12 mouse cellular contexts compared by ENCODE assay signal in genomic region chr10:34183731-34184130, GRCm38 (mm10). TPM values are rescaled to one million over a fixed set of nuclear protein-coding genes. Genes with fewer than 3 reads are reported as not detected.
DNase-seq lines count a peak whose midpoint lies in the region; ATAC-seq and TF ChIP-seq lines count a peak whose summit lies in the region.
"Had no signal": no experiment of that assay in that cellular context is flagged by ENCODE, and none has a peak within 500 bp of the region (broad histone marks: within the 10 kb centered on the region; RNA-seq: fewer than 3 reads in every experiment).

No protein-coding gene starts in this region.

- H3K27ac ChIP-seq in heart, adult 2 months, result no peak overlapping the region
- no peak overlapping the region for H3K27ac ChIP-seq in heart, embryonic 12.5 days (ENCODE audit: poor library complexity, severe bottlenecking)
- H3K27ac ChIP-seq in midbrain, embryonic 11.5 days (ENCODE audit: low read depth, low read length), result no peak overlapping the region
- H3K27ac ChIP-seq in midbrain, embryonic 16.5 days (ENCODE audit: low read length), result no peak overlapping the region
- H3K27ac ChIP-seq: hindbrain, embryonic 13.5 days; liver, embryonic 13.5 days had no signal

- no peak overlapping the region for H3K4me2 ChIP-seq in heart, embryonic 12.5 days
- H3K4me2 ChIP-seq in midbrain, embryonic 11.5 days, result no peak overlapping the region
- no peak overlapping the region for H3K4me2 ChIP-seq in midbrain, embryonic 16.5 days (ENCODE audit: low read length)
- H3K4me2 ChIP-seq: hindbrain, embryonic 13.5 days; liver, embryonic 13.5 days had no signal

- H3K36me3 ChIP-seq in heart, adult 2 months (ENCODE audit: control insufficient read depth, insufficient read depth, low read length), result no peaks in the 10 kb centered on the region
- peaks cover 12% of the 10 kb centered on the region for H3K36me3 ChIP-seq in heart, embryonic 12.5 days
- no peaks in the 10 kb centered on the region; the same call in 1 of the 2 replicates for H3K36me3 ChIP-seq in midbrain, embryonic 11.5 days (ENCODE audit: control insufficient read depth, insufficient read depth, low read length)
- H3K36me3 ChIP-seq in midbrain, embryonic 16.5 days (ENCODE audit: control insufficient read depth, insufficient read depth, low read length), result no peaks in the 10 kb centered on the region
- H3K36me3 ChIP-seq: liver, embryonic 13.5 days had no signal

- no peak overlapping the region for H3K9ac ChIP-seq in heart, adult 2 months (ENCODE audit: low read depth, low read length)
- H3K9ac ChIP-seq in heart, embryonic 12.5 days, result no peak overlapping the region
- no peak overlapping the region for H3K9ac ChIP-seq in midbrain, embryonic 11.5 days (ENCODE audit: low read length)
- H3K9ac ChIP-seq in midbrain, embryonic 16.5 days (ENCODE audit: low read depth, low read length), result no peak overlapping the region
- H3K9ac ChIP-seq: hindbrain, embryonic 13.5 days; liver, embryonic 13.5 days had no signal

- H3K79me2 ChIP-seq in heart, adult 2 months (replicated peaks; ENCODE audit: control insufficient read depth, insufficient read depth, low read length), result no peaks in the 10 kb centered on the region

- intact Hi-C loops in heart, adult 2 months (cut with DNase I), result no loop called here

- no peaks in the 10 kb centered on the region for H3K9me3 ChIP-seq in heart, embryonic 12.5 days (replicated peaks)
- H3K9me3 ChIP-seq in midbrain, embryonic 11.5 days (ENCODE audit: control insufficient read depth, low read length), result no peaks in the 10 kb centered on the region
- no peaks in the 10 kb centered on the region for H3K9me3 ChIP-seq in midbrain, embryonic 16.5 days (replicated peaks; ENCODE audit: control insufficient read depth, low read length, poor library complexity, severe bottlenecking)
- H3K9me3 ChIP-seq: hindbrain, embryonic 13.5 days; liver, embryonic 13.5 days had no signal

- no peak for TF ChIP-seq EP300 in heart, adult 2 months (IDR thresholded peaks at IDR 0.05; ENCODE audit: insufficient read depth, low read depth, low read length)

- WGBS in heart, adult 2 months, result 64% methylated on average over 7 of the region's 7 CpGs
- WGBS in heart, embryonic 12.5 days, result 79% methylated on average over 7 of the region's 7 CpGs
- 90% methylated on average over 7 of the region's 7 CpGs for WGBS in midbrain, embryonic 11.5 days
- WGBS in midbrain, embryonic 16.5 days, result 87% methylated on average over 7 of the region's 7 CpGs

- no peak for TF ChIP-seq POLR2A in heart, adult 2 months (IDR thresholded peaks at IDR 0.05; ENCODE audit: insufficient read depth, low read depth, low read length)

- H3K27me3 ChIP-seq in heart, adult 2 months (ENCODE audit: control insufficient read depth, insufficient read depth, low read length), result no peaks in the 10 kb centered on the region
- H3K27me3 ChIP-seq in heart, embryonic 12.5 days (replicated peaks), result no peaks in the 10 kb centered on the region
- H3K27me3 ChIP-seq in midbrain, embryonic 11.5 days (ENCODE audit: control insufficient read depth, insufficient read depth, low read length), result no peaks in the 10 kb centered on the region
- H3K27me3 ChIP-seq in midbrain, embryonic 16.5 days (ENCODE audit: control insufficient read depth, insufficient read depth, low read depth, low read length), result no peaks in the 10 kb centered on the region
- H3K27me3 ChIP-seq: hindbrain, embryonic 13.5 days; liver, embryonic 13.5 days had no signal

- no peaks in the 10 kb centered on the region; the same call in 1 of the 2 replicates for H3K4me1 ChIP-seq in heart, adult 2 months (ENCODE audit: control insufficient read depth, insufficient read depth, low read length)
- peaks cover 16% of the 10 kb centered on the region for H3K4me1 ChIP-seq in heart, embryonic 12.5 days (replicated peaks)
- no peaks in the 10 kb centered on the region for H3K4me1 ChIP-seq in midbrain, embryonic 11.5 days (ENCODE audit: control insufficient read depth, insufficient read depth, low read length)
- H3K4me1 ChIP-seq in midbrain, embryonic 16.5 days (ENCODE audit: control insufficient read depth, insufficient read depth, low read length), result no peaks in the 10 kb centered on the region
- H3K4me1 ChIP-seq: liver, embryonic 13.5 days; megakaryocyte, embryonic 14.5 days had no signal

- ATAC-seq in heart, embryonic 12.5 days (ENCODE audit: insufficient number of reproducible peaks, low FRiP score), result no peak
- no peak for ATAC-seq in midbrain, embryonic 11.5 days (ENCODE audit: low FRiP score)
- ATAC-seq in midbrain, embryonic 16.5 days, result no peak

- H3K4me3 ChIP-seq in heart, adult 2 months, result no peak overlapping the region
- no peak overlapping the region for H3K4me3 ChIP-seq in heart, embryonic 12.5 days
- no peak overlapping the region for H3K4me3 ChIP-seq in midbrain, embryonic 11.5 days (ENCODE audit: low read depth, low read length)
- no peak overlapping the region for H3K4me3 ChIP-seq in midbrain, embryonic 16.5 days (ENCODE audit: low read depth, low read length)
- H3K4me3 ChIP-seq: hindbrain, embryonic 13.5 days; liver, embryonic 13.5 days; megakaryocyte, embryonic 14.5 days had no signal

- peak; percentile 22 for DNase-seq in adrenal gland, adult 2 months
- DNase-seq in adrenal gland, postnatal 4 days (ENCODE audit: low spot score in 2 of 2), result no peak
- peak; percentile 24 to 32 for DNase-seq in heart, adult 2 months
- DNase-seq in midbrain, embryonic 11.5 days (ENCODE audit: low spot score, missing footprints), result peak; percentile 49
- DNase-seq in skeletal muscle tissue, adult 2 months (ENCODE audit: low read depth, low spot score), result peak; percentile 45
- no peak for DNase-seq in kidney, adult 11 months
- DNase-seq: cerebellum, adult 11 months; liver, embryonic 13.5 days had no signal

- no peak for TF ChIP-seq CTCF in heart, adult 2 months (IDR thresholded peaks at IDR 0.05)

RNA-seq across cellular contexts. Expression of gene Dse, which starts 23.8 kb away (rescaled TPM):
- 10 to 100 TPM; 13.2 to 14.9 TPM for total RNA-seq in adrenal gland, adult 2 months (2021)
- polyA plus RNA-seq in adrenal gland, adult 2 months (2012; rRNA removed), result 3.7 and 4.5 TPM in 2 replicates
- total RNA-seq in adrenal gland, postnatal 4 days (2021), result 10 to 100 TPM; 15.4 to 17.8 TPM
- total RNA-seq in heart, adult 2 months (2021), result 1 to 10 TPM; 4.3 to 5.0 TPM
- polyA plus RNA-seq in heart, adult 2 months (2012; rRNA removed), result 3.2 and 5.2 TPM in 2 replicates
- 19.9 and 22.0 TPM in 2 replicates for polyA plus RNA-seq in heart, embryonic 12.5 days (2016; fragmentation: Nextera tagmentation; extraction: Ambion mirVana)
- polyA plus RNA-seq in midbrain, embryonic 11.5 days (2014; fragmentation: Nextera tagmentation; extraction: Ambion mirVana), result 21.1 and 24.8 TPM in 2 replicates
- 6.1 and 6.7 TPM in 2 replicates for polyA plus RNA-seq in midbrain, embryonic 16.5 days (2015; fragmentation: Nextera tagmentation; extraction: Ambion mirVana)

RNA-seq across cellular contexts. Expression of gene Calhm6, which starts 55.9 kb away (rescaled TPM):
- 1 to 10 TPM; 1.1 to 1.8 TPM for total RNA-seq in adrenal gland, adult 2 months (2021)
- polyA plus RNA-seq in adrenal gland, adult 2 months (2012; rRNA removed), result 3.0 and 3.6 TPM in 2 replicates
- total RNA-seq in adrenal gland, postnatal 4 days (2021), result 1 to 10 TPM; 1.0 to 1.3 TPM
- total RNA-seq in heart, adult 2 months (2021), result under 1 TPM; 0.23 to 0.48 TPM
- 0.25 TPM in 1 of 2 replicates, not detected in the other for polyA plus RNA-seq in heart, adult 2 months (2012; rRNA removed)
- polyA plus RNA-seq in heart, embryonic 12.5 days (2016; fragmentation: Nextera tagmentation; extraction: Ambion mirVana), result 0.64 and 0.78 TPM in 2 replicates
- polyA plus RNA-seq in midbrain, embryonic 11.5 days (2014; fragmentation: Nextera tagmentation; extraction: Ambion mirVana), result 0.20 and 0.25 TPM in 2 replicates
- 0.45 and 0.67 TPM in 2 replicates for polyA plus RNA-seq in midbrain, embryonic 16.5 days (2015; fragmentation: Nextera tagmentation; extraction: Ambion mirVana)

Comparison
In these comparisons a context has a peak if more than half of its experiments do, and no peak if none do; other contexts are left out.
1. DNase-seq: peak in adrenal gland, adult 2 months (single experiment), heart, adult 2 months (2 of 2), midbrain, embryonic 11.5 days (single experiment) and skeletal muscle tissue, adult 2 months (single experiment); none in adrenal gland, postnatal 4 days (0 of 2) and kidney, adult 11 months (single experiment).